Mouse (Mus musculus) midbrain, embryonic 11.5 days (tissue): Measurements from ENCODE around the gene Gm44805. TPM values are rescaled to one million over a fixed set of nuclear protein-coding genes. Genes with fewer than 3 reads are reported as not detected.

ENCODE experiments used
- polyA plus RNA-seq: library from polyadenylated mRNA; unstranded; fragments of >200 nt; fragmentation: Nextera tagmentation; extraction: Ambion mirVana; gene quantifications from 2 replicates; pipeline ENCODE4 v1.2.1, GENCODE M21; 2014

Gene Gm44805
- polyA plus RNA-seq, 1 experiment from 2014 or later = not detected

Other genes starting within 250 kb of the Gm44805 start
- gene Mark4, start 222.6 kb downstream of the Gm44805 start, polyA plus RNA-seq = 8.9 and 10.7 TPM in 2 replicates
- 0.77 and 1.1 TPM in 2 replicates for gene Exoc3l2, start 218.1 kb downstream of the Gm44805 start, polyA plus RNA-seq
- gene Bloc1s3, start 173.1 kb downstream of the Gm44805 start, polyA plus RNA-seq = 2.6 TPM in 2 replicates
- gene Trappc6a, start 173.0 kb downstream of the Gm44805 start, polyA plus RNA-seq = 41.5 and 51.6 TPM in 2 replicates
- gene Nkpd1, start 163.6 kb downstream of the Gm44805 start, polyA plus RNA-seq = not detected in 2 replicates
- gene Ppp1r37, start 118.3 kb downstream of the Gm44805 start, polyA plus RNA-seq = 2.8 and 3.0 TPM in 2 replicates
- gene Zfp296, start 104.1 kb downstream of the Gm44805 start, polyA plus RNA-seq = 0.10 and 0.20 TPM in 2 replicates
- gene Gemin7, start 103.8 kb downstream of the Gm44805 start, polyA plus RNA-seq = 152 and 161 TPM in 2 replicates
- 44.6 and 46.1 TPM in 2 replicates for gene Clasrp, start 76.9 kb downstream of the Gm44805 start, polyA plus RNA-seq
- 3.7 and 4.3 TPM in 2 replicates for gene Relb, start 52.0 kb downstream of the Gm44805 start, polyA plus RNA-seq
- gene Clptm1, start 16.4 kb downstream of the Gm44805 start, polyA plus RNA-seq = 89.7 and 94.1 TPM in 2 replicates
- gene Apoc2, start 3.5 kb downstream of the Gm44805 start, polyA plus RNA-seq = not detected in 2 replicates
- not detected in 2 replicates for gene Apoc4, start 56 bp upstream of the Gm44805 start, polyA plus RNA-seq
- 1.9 and 3.2 TPM in 2 replicates for gene Apoc1, start 11.2 kb upstream of the Gm44805 start, polyA plus RNA-seq
- 180 and 196 TPM in 2 replicates for gene Apoe, start 17.8 kb upstream of the Gm44805 start, polyA plus RNA-seq
- 113 and 138 TPM in 2 replicates for gene Tomm40, start 34.0 kb upstream of the Gm44805 start, polyA plus RNA-seq
- gene Nectin2, start 69.1 kb upstream of the Gm44805 start, polyA plus RNA-seq = 48.0 and 52.8 TPM in 2 replicates
- 11.7 and 13.2 TPM in 2 replicates for gene Bcam, start 89.6 kb upstream of the Gm44805 start, polyA plus RNA-seq
- gene Cblc, start 115.4 kb upstream of the Gm44805 start, polyA plus RNA-seq = not detected in 2 replicates
- 0.47 and 0.67 TPM in 2 replicates for gene Bcl3, start 141.3 kb upstream of the Gm44805 start, polyA plus RNA-seq
- 0.22 TPM in 1 of 2 replicates, not detected in the other for gene Gm19345, start 170.6 kb upstream of the Gm44805 start, polyA plus RNA-seq
- gene Ceacam16, start 179.9 kb upstream of the Gm44805 start, polyA plus RNA-seq = not detected in 2 replicates
- not detected in 2 replicates for gene Ceacam19, start 206.5 kb upstream of the Gm44805 start, polyA plus RNA-seq
- gene Pvr, start 239.7 kb upstream of the Gm44805 start, polyA plus RNA-seq = 2.8 and 3.0 TPM in 2 replicates